Comparison of ENCODE assay signal across 19 mouse cellular contexts in genomic region chr11:80199316-80199715, GRCm38 (mm10).
"Had no signal": no experiment of that assay in that cellular context is flagged by ENCODE, and none has a peak within 500 bp of the region (broad histone marks: within the 10 kb centered on the region; RNA-seq: fewer than 3 reads in every experiment).

No protein-coding gene starts in this region.

- H3K4me3 ChIP-seq: lung, embryonic 15.5 days; megakaryocyte, embryonic 14.5 days; midbrain, embryonic 13.5 days; midbrain, embryonic 15.5 days; neural tube, embryonic 12.5 days had no signal

- H3K9ac ChIP-seq: lung, embryonic 15.5 days; midbrain, embryonic 13.5 days; midbrain, embryonic 15.5 days; neural tube, embryonic 12.5 days had no signal

- H3K9me3 ChIP-seq: lung, embryonic 15.5 days; midbrain, embryonic 13.5 days; midbrain, embryonic 15.5 days; neural tube, embryonic 12.5 days had no signal

- ATAC-seq: lung, postnatal 0 days; midbrain, embryonic 13.5 days; midbrain, embryonic 15.5 days had no signal

- H3K27me3 ChIP-seq: lung, embryonic 15.5 days; megakaryocyte, embryonic 14.5 days; midbrain, embryonic 13.5 days; midbrain, embryonic 15.5 days; neural tube, embryonic 12.5 days had no signal

- H3K4me2 ChIP-seq: lung, embryonic 15.5 days; midbrain, embryonic 11.5 days; midbrain, embryonic 13.5 days; midbrain, embryonic 15.5 days; neural tube, embryonic 12.5 days had no signal

- H3K27ac ChIP-seq: lung, embryonic 15.5 days; macrophage; midbrain, embryonic 13.5 days; midbrain, embryonic 15.5 days; neural tube, embryonic 12.5 days had no signal

- H3K4me1 ChIP-seq: lung, embryonic 15.5 days; midbrain, embryonic 13.5 days; midbrain, embryonic 15.5 days; neural tube, embryonic 12.5 days had no signal

- H3K36me3 ChIP-seq: midbrain, embryonic 13.5 days; midbrain, embryonic 15.5 days; neural tube, embryonic 12.5 days had no signal

- DNase-seq: lung, adult 2 months; lung, postnatal 14 days; lung, postnatal 36 days; retina, postnatal 1 day; right cerebral cortex, adult 18-20 months; right cerebral cortex, postnatal 25 days; right cerebral cortex, postnatal 4 days; spleen, adult 18-20 months; thymus, adult 18-20 months; thymus, postnatal 25 days; thymus, postnatal 4 days had no signal
